Mouse (Mus musculus): ENCODE results near the gene Ehf.

- TF ChIP-seq CTCF (IDR thresholded peaks at IDR 0.05; ENCODE audit: low read depth, low read length) (no peak), POLR2A (IDR thresholded peaks at IDR 0.05; ENCODE audit: borderline replicate concordance, low read depth, low read length) (no peak)
Observed at GRCm38 (mm10) chr2:103341375-103341971, 38.4 kb upstream of the Ehf start.
